Mouse (Mus musculus): ENCODE results near the gene Rtn4r. TPM values are rescaled to one million over a fixed set of nuclear protein-coding genes. Genes with fewer than 3 reads are reported as not detected.
A peak's percentile ranks its signal among the peaks of the same experiment; 100 is the strongest.

Rtn4r gene
- polyA plus RNA-seq, 1 experiment from 2014 or later = 18.6 TPM

- no peak; the same call in 1 of the 2 replicates for ATAC-seq (ENCODE audit: low FRiP score, low TSS enrichment)
- no peaks in the 10 kb centered on the region for H3K27me3 ChIP-seq (ENCODE audit: control insufficient read depth, insufficient read depth, low read length)
- H3K36me3 ChIP-seq (ENCODE audit: control insufficient read depth, insufficient read depth, low read length) = no peaks in the 10 kb centered on the region
- no peak for DNase-seq
- H3K9me3 ChIP-seq (ENCODE audit: control insufficient read depth, low read length) = no peaks in the 10 kb centered on the region
- H3K9ac ChIP-seq (replicated peaks; ENCODE audit: low read length) = no peak overlapping the region
- WGBS = 46% methylated on average over 7 of the region's 7 CpGs
- H3K4me2 ChIP-seq (ENCODE audit: low read length) = no peak overlapping the region
- H3K27ac ChIP-seq (replicated peaks; ENCODE audit: low read depth, low read length) = no peak overlapping the region
- no peaks in the 10 kb centered on the region for H3K4me1 ChIP-seq (ENCODE audit: control insufficient read depth, insufficient read depth, low read length)
- no peak overlapping the region for H3K4me3 ChIP-seq (replicated peaks; ENCODE audit: low read depth, low read length)
These were observed 8.6 kb downstream of the Rtn4r start for GRCm38 (mm10) chr16:18136015-18136414.

DNA sequence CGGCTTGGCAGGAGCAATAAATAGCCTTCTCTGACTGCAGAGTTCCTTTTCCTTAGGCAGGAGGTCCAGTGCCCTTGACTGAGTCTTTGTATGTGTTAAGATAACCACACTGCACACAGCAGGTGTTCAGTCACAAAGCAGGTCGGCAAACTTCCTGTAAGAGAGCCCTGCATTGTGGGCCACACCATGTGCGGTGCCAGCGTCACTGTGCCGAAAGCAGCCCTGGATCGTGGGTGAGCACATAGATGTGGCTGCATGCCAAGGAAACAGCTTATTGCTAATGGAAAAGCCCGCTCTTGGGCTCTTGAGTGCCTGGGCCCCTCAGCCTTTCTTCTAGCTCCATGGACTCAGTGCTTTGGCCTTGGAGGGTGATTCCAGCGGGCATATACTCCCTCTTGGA is 16.8 kb downstream of the Rtn4r start:
- Histone ChIP-seq H3K9ac (replicated peaks; ENCODE audit: low read length) (no peak overlapping the region), H3K4me1 (ENCODE audit: control insufficient read depth, insufficient read depth, low read length) (peaks cover 43% of the 10 kb centered on the region), H3K27me3 (ENCODE audit: control insufficient read depth, insufficient read depth, low read length) (no peaks in the 10 kb centered on the region), H3K36me3 (ENCODE audit: control insufficient read depth, insufficient read depth, low read length) (no peaks in the 10 kb centered on the region), H3K4me3 (replicated peaks; ENCODE audit: low read depth, low read length) (no peak overlapping the region), H3K9me3 (ENCODE audit: control insufficient read depth, low read length) (no peaks in the 10 kb centered on the region), H3K4me2 (ENCODE audit: low read length) (no peak overlapping the region), H3K27ac (replicated peaks; ENCODE audit: low read depth, low read length) (no peak overlapping the region)
- WGBS = 67% methylated on average over 8 of the region's 8 CpGs
- ATAC-seq (ENCODE audit: low FRiP score, low TSS enrichment) (no peak), DNase-seq (peak; percentile 75)

DNA sequence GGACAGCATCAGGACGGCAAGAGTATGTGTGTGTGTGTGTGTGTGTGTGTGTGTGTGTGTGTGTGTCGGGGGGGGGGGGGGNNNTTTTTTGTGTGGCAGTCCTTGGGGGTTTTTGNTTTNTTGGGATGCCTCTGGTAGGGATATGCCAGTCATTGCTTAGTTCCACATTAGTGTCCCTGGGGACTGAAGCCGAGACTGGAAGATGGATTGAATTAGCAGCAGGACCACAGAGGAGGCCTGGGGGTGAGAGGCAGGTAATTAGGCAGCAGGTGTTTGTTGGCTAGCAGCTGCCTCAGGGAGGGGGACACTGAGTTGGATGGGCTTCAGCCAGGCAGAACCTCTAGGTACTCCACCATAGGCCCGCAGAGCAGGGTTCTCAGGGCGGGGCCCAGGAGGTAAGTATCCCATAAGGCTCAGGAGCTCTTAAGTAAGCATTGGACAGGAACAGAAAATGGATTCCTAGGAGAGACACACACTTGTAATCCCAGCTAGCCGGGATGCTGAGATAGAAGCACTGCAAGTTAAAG is 18.0 kb downstream of the Rtn4r start:
- WGBS = 59% methylated on average over 5 of the region's 6 CpGs
- no peaks in the 10 kb centered on the region for H3K36me3 ChIP-seq (ENCODE audit: control insufficient read depth, insufficient read depth, low read length)
- H3K4me1 ChIP-seq (ENCODE audit: control insufficient read depth, insufficient read depth, low read length) = peaks cover 53% of the 10 kb centered on the region

GRCm38 (mm10) chr16:18148208-18148876 is 20.9 kb downstream of the Rtn4r start:
- no peaks in the 10 kb centered on the region for H3K27me3 ChIP-seq (ENCODE audit: control insufficient read depth, insufficient read depth, low read length)
- no peaks in the 10 kb centered on the region for H3K9me3 ChIP-seq (ENCODE audit: control insufficient read depth, low read length)
- 0 out of 2 replicates have a peak overlapping the region, but pooled peaks have one; percentile 12 for H3K9ac ChIP-seq (replicated peaks; ENCODE audit: low read length)
- peak overlapping the region; percentile 32 for H3K4me2 ChIP-seq (ENCODE audit: low read length)
- DNase-seq (peak; percentile 89), ATAC-seq (ENCODE audit: low FRiP score, low TSS enrichment) (peak; percentile 87)
- peaks cover 53% of the 10 kb centered on the region for H3K4me1 ChIP-seq (ENCODE audit: control insufficient read depth, insufficient read depth, low read length)
- H3K4me3 ChIP-seq (replicated peaks; ENCODE audit: low read depth, low read length) = no peak overlapping the region
- H3K36me3 ChIP-seq (ENCODE audit: control insufficient read depth, insufficient read depth, low read length) = peaks cover 17% of the 10 kb centered on the region
- WGBS = 5% methylated on average over 6 of the region's 6 CpGs
- peak overlapping the region; percentile 78 for H3K27ac ChIP-seq (replicated peaks; ENCODE audit: low read depth, low read length)

More for the DNA sequence above, 18.0 kb downstream of the Rtn4r start:
- DNase-seq = peak; percentile 54
- no peaks in the 10 kb centered on the region for H3K27me3 ChIP-seq (ENCODE audit: control insufficient read depth, insufficient read depth, low read length)
- H3K9ac ChIP-seq (replicated peaks; ENCODE audit: low read length) = no peak overlapping the region
- no peak overlapping the region for H3K27ac ChIP-seq (replicated peaks; ENCODE audit: low read depth, low read length)
- H3K4me3 ChIP-seq (replicated peaks; ENCODE audit: low read depth, low read length) = no peak overlapping the region
- H3K4me2 ChIP-seq (ENCODE audit: low read length) = no peak overlapping the region
- ATAC-seq (ENCODE audit: low FRiP score, low TSS enrichment) = no peak
- H3K9me3 ChIP-seq (ENCODE audit: control insufficient read depth, low read length) = no peaks in the 10 kb centered on the region

GRCm38 (mm10) chr16:18149205-18149604 is 21.8 kb downstream of the Rtn4r start:
- peaks cover 23% of the 10 kb centered on the region for H3K36me3 ChIP-seq (ENCODE audit: control insufficient read depth, insufficient read depth, low read length)
- H3K4me2 ChIP-seq (ENCODE audit: low read length) = no peak overlapping the region
- H3K27ac ChIP-seq (replicated peaks; ENCODE audit: low read depth, low read length) = peak overlapping the region; percentile 78
- H3K4me1 ChIP-seq (ENCODE audit: control insufficient read depth, insufficient read depth, low read length) = peaks cover 54% of the 10 kb centered on the region
- 52% methylated on average over 6 of the region's 6 CpGs for WGBS
- no peak overlapping the region for H3K4me3 ChIP-seq (replicated peaks; ENCODE audit: low read depth, low read length)
- H3K27me3 ChIP-seq (ENCODE audit: control insufficient read depth, insufficient read depth, low read length) = no peaks in the 10 kb centered on the region
- DNase-seq (peak; percentile 44), ATAC-seq (ENCODE audit: low FRiP score, low TSS enrichment) (no peak)
- H3K9ac ChIP-seq (replicated peaks; ENCODE audit: low read length) = no peak overlapping the region
- H3K9me3 ChIP-seq (ENCODE audit: control insufficient read depth, low read length) = no peaks in the 10 kb centered on the region

DNA sequence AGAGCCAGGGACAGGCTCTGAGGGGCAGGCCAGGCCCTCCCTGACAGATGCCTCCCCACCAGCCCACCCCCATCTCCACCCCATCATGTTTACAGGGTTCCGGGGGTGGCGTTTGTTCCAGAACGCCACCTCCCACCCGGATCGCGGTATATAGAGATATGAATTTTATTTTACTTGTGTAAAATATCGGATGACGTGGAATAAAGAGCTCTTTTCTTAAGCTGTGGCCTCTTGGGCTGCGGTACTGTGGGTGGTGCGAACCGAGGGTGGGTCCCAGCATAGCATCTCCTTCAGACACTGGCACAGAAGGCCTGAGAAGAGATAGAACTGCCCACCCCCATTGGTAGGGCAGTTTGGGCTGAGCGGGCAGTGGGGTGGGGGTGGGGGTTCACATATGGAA is 24.7 kb downstream of the Rtn4r start:
- 95% methylated on average over 12 of the region's 12 CpGs for WGBS
- ATAC-seq (ENCODE audit: low FRiP score, low TSS enrichment) (no peak), DNase-seq (no peak)
- no peak overlapping the region for H3K27ac ChIP-seq (replicated peaks; ENCODE audit: low read depth, low read length)
- no peak overlapping the region for H3K9ac ChIP-seq (replicated peaks; ENCODE audit: low read length)
- H3K4me3 ChIP-seq (replicated peaks; ENCODE audit: low read depth, low read length) = no peak overlapping the region
- H3K4me2 ChIP-seq (ENCODE audit: low read length) = no peak overlapping the region
- H3K9me3 ChIP-seq (ENCODE audit: control insufficient read depth, low read length) = no peaks in the 10 kb centered on the region
- H3K27me3 ChIP-seq (ENCODE audit: control insufficient read depth, insufficient read depth, low read length) = no peaks in the 10 kb centered on the region
- H3K4me1 ChIP-seq (ENCODE audit: control insufficient read depth, insufficient read depth, low read length) = peaks cover 53% of the 10 kb centered on the region
- peaks cover 23% of the 10 kb centered on the region for H3K36me3 ChIP-seq (ENCODE audit: control insufficient read depth, insufficient read depth, low read length)

- WGBS = 94% methylated on average over 9 of the region's 9 CpGs
- Histone ChIP-seq H3K4me3 (replicated peaks; ENCODE audit: low read depth, low read length) (no peak overlapping the region), H3K9me3 (ENCODE audit: control insufficient read depth, low read length) (no peaks in the 10 kb centered on the region), H3K36me3 (ENCODE audit: control insufficient read depth, insufficient read depth, low read length) (peaks cover 23% of the 10 kb centered on the region), H3K27me3 (ENCODE audit: control insufficient read depth, insufficient read depth, low read length) (no peaks in the 10 kb centered on the region), H3K4me1 (ENCODE audit: control insufficient read depth, insufficient read depth, low read length) (peaks cover 48% of the 10 kb centered on the region), H3K4me2 (ENCODE audit: low read length) (no peak overlapping the region), H3K27ac (replicated peaks; ENCODE audit: low read depth, low read length) (no peak overlapping the region), H3K9ac (replicated peaks; ENCODE audit: low read length) (no peak overlapping the region)
- ATAC-seq (ENCODE audit: low FRiP score, low TSS enrichment) (no peak), DNase-seq (no peak)
These were observed 25.5 kb downstream of the Rtn4r start for GRCm38 (mm10) chr16:18152769-18153445.

GRCm38 (mm10) chr16:18154521-18155171 is 27.2 kb downstream of the Rtn4r start:
- peak; percentile 11; the same call in 1 of the 2 replicates for ATAC-seq (ENCODE audit: low FRiP score, low TSS enrichment)
- Histone ChIP-seq H3K27me3 (ENCODE audit: control insufficient read depth, insufficient read depth, low read length) (no peaks in the 10 kb centered on the region), H3K9ac (replicated peaks; ENCODE audit: low read length) (no peak overlapping the region), H3K4me1 (ENCODE audit: control insufficient read depth, insufficient read depth, low read length) (peaks cover 31% of the 10 kb centered on the region), H3K4me3 (replicated peaks; ENCODE audit: low read depth, low read length) (no peak overlapping the region), H3K4me2 (ENCODE audit: low read length) (no peak overlapping the region), H3K27ac (replicated peaks; ENCODE audit: low read depth, low read length) (peak overlapping the region; percentile 38; the same call in 1 of the 2 replicates), H3K9me3 (ENCODE audit: control insufficient read depth, low read length) (no peaks in the 10 kb centered on the region), H3K36me3 (ENCODE audit: control insufficient read depth, insufficient read depth, low read length) (peaks cover 23% of the 10 kb centered on the region)
- peak; percentile 74 for DNase-seq
- WGBS = 39% methylated on average over 14 of the region's 14 CpGs
